Mouse (Mus musculus) heart, postnatal 0 days (tissue): Measurements from ENCODE around the gene Tsga10ip. TPM values are rescaled to one million over a fixed set of nuclear protein-coding genes. Genes with fewer than 3 reads are reported as not detected.
A peak's percentile ranks its signal among the peaks of the same experiment; 100 is the strongest.
"Not testable (repeated sequence)": the region's sequence is repeated elsewhere in the genome, so short reads cannot be mapped to it uniquely, and the experiment has no call there.

Experiments
- ATAC-seq: fragments of 200-750 bp; cut with Nextera tagmentation; 2 replicates; pipeline ENCODE4 v1.8.0; 2017; ENCODE audit warnings: low read depth, moderate number of reproducible peaks, moderate library complexity; ENCODE audit not compliant: insufficient read depth
- DNase-seq: peaks from one replicate; pipeline ENCODE4 v3.0.0-alpha.2; 2016; ENCODE audit warnings: low spot score
- H3K27ac ChIP-seq: fragments of 300-500 bp; sonication (generic); 2 replicates; pipeline ENCODE4 v1.5.1; 2014; ENCODE audit warnings: low read depth, mild to moderate bottlenecking
- H3K27me3 ChIP-seq: fragments of 300-500 bp; sonication (generic); 2 replicates; pipeline ENCODE4 v1.6.1; 2014; ENCODE audit warnings: low read length, mixed read lengths; ENCODE audit not compliant: control insufficient read depth, insufficient read depth
- H3K36me3 ChIP-seq: fragments of 300-500 bp; sonication (generic); replicated peaks from 2 replicates; pipeline ENCODE4 v1.6.1; 2014; ENCODE audit warnings: low read length, mixed read lengths; ENCODE audit not compliant: control insufficient read depth, insufficient read depth
- H3K4me1 ChIP-seq: fragments of 300-500 bp; sonication (generic); 2 replicates; pipeline ENCODE4 v1.6.1; 2014; ENCODE audit warnings: antibody characterized with exemption; ENCODE audit not compliant: control insufficient read depth, insufficient read depth
- H3K4me2 ChIP-seq: fragments of 300-500 bp; sonication (generic); 2 replicates; pipeline ENCODE4 v1.6.1; 2014; ENCODE audit warnings: low read depth, mild to moderate bottlenecking, low read length, moderate library complexity
- H3K4me3 ChIP-seq: fragments of 300-500 bp; sonication (generic); 2 replicates; pipeline ENCODE4 v1.5.1; 2014; ENCODE audit warnings: low read depth, low read length
- H3K9ac ChIP-seq: fragments of 300-500 bp; sonication (generic); replicated peaks from 2 replicates; pipeline ENCODE4 v1.6.1; 2014; ENCODE audit warnings: low read depth, low read length, mixed read lengths
- H3K9me3 ChIP-seq: fragments of 300-500 bp; sonication (generic); replicated peaks from 2 replicates; pipeline ENCODE4 v1.6.1; 2016; ENCODE audit warnings: low read length; ENCODE audit not compliant: control insufficient read depth
- CTCF ChIP-seq: IDR thresholded peaks from 2 replicates; pipeline ENCODE4 v1.5.1; 2016; ENCODE audit warnings: antibody characterized with exemption, control low read depth, low read depth
- EP300 ChIP-seq: IDR thresholded peaks from 2 replicates; pipeline ENCODE4 v1.6.1; 2016; ENCODE audit warnings: antibody characterized with exemption, low read depth
- WGBS: fragments of 180-500 bp; shearing (Covaris S2); extraction: QIAGEN DNeasy Blood & Tissue Kit; methylation state at CpG from one replicate; pipeline ENCODE4 v1.1.7; 2014; 5-methylcytosine and 5-hydroxymethylcytosine counted together
- polyA plus RNA-seq: library from polyadenylated mRNA; unstranded; fragments of >200 nt; fragmentation: Nextera tagmentation; extraction: Ambion mirVana; gene quantifications from 2 replicates; pipeline ENCODE4 v1.2.1, GENCODE M21; 2015
- total RNA-seq: library from RNA; depleted of rRNA; stranded (reverse); fragments of >200 nt; gene quantifications from 2 replicates; pipeline ENCODE4 v1.2.3, GENCODE M21; 2014; ENCODE audit warnings: low replicate concordance

Gene Tsga10ip
- total and polyA plus RNA-seq, 2 experiments from 2014 or later: 2.5 to 3.5 TPM

DNA sequence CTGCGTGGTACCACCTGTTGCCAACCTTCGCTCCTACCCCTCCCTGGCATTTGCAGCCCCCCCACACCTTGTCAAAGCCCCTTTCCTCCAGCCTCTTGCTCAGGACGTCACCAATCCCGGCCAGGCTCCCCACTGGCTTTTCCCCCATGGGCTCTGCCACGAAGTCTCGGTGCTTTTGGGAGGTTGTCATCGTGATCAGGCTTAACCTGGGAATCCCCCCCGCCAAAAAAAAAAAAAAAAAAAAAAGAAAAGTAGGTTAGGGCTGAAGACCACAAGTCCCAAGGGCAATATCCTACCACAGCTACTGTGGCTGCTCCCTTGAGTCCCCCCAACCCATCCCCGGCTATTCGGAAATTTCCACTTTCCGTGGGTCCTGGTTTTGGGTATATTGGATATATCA lies 36.6 kb downstream of the Tsga10ip start:
- WGBS: 18% methylated on average over 11 of the region's 11 CpGs
- Histone ChIP-seq H3K27ac (peak overlapping the region; percentile 97), H3K9ac (peak overlapping the region; percentile 77), H3K9me3 (no peaks in the 10 kb centered on the region), H3K27me3 (no peaks in the 10 kb centered on the region), H3K36me3 (peaks cover 41% of the 10 kb centered on the region), H3K4me1 (peaks cover 19% of the 10 kb centered on the region), H3K4me2 (peak overlapping the region; percentile 97), H3K4me3 (peak overlapping the region; percentile 78)
- TF ChIP-seq CTCF (no peak), EP300 (no peak)
- DNase-seq: no peak
- ATAC-seq: no peak

DNA sequence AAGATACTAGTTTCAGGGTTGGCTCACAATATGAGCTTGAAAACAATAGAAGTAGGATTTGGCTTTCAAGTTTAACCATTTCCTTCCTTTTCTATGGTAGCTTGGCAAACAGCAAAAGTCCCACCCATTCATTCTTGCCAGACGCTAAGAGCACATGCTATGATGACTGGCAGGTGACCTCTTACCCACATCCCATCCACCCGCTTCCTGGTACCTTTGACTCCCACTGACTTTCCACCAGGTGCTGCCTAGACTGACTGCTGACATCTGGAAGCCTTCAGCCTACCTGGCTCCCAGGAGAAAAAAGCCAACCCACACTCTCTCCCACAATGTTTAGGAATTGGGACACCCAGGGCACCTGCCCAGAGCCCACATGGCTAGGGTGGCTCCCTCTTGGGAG lies 38.2 kb downstream of the Tsga10ip start:
- TF ChIP-seq CTCF (no peak), EP300 (no peak)
- H3K27me3 ChIP-seq: no peaks in the 10 kb centered on the region
- DNase-seq (no peak), ATAC-seq (no peak)
- peaks cover 25% of the 10 kb centered on the region for H3K36me3 ChIP-seq
- H3K27ac ChIP-seq: no peak overlapping the region
- no peak overlapping the region for H3K4me2 ChIP-seq
- 71% methylated on average over 2 of the region's 2 CpGs for WGBS
- H3K4me1 ChIP-seq: peaks cover 19% of the 10 kb centered on the region
- no peaks in the 10 kb centered on the region for H3K9me3 ChIP-seq
- no peak overlapping the region for H3K9ac ChIP-seq
- H3K4me3 ChIP-seq: no peak overlapping the region

DNA sequence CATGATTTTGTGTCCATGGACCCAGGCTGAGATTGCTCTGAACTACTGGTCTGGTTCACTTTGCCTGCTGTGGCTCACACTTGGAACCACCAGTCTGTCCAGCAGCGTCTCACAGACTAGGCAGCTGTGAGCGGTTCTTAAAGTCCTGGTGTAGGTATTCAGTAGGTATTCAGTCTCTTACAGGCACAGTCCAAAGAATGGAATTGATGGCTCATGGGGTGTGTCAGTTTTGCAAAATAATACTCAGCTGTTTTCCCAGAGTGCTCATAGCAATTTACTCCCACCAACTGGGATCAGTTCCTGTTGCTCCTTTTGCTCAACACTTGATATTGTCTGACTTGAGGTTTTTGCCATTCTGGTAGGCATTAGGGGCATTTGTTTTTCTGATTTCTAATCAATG lies 40.1 kb downstream of the Tsga10ip start:
- no peak for DNase-seq
- Histone ChIP-seq H3K4me1 (peaks cover 11% of the 10 kb centered on the region), H3K36me3 (peaks cover 17% of the 10 kb centered on the region), H3K9me3 (no peaks in the 10 kb centered on the region), H3K27me3 (no peaks in the 10 kb centered on the region), H3K27ac (no peak overlapping the region), H3K9ac (no peak overlapping the region), H3K4me2 (no peak overlapping the region), H3K4me3 (no peak overlapping the region)
- ATAC-seq: no peak
- no peak for TF ChIP-seq CTCF
- no peak for TF ChIP-seq EP300
- 88% methylated on average over 2 of the region's 2 CpGs for WGBS

DNA sequence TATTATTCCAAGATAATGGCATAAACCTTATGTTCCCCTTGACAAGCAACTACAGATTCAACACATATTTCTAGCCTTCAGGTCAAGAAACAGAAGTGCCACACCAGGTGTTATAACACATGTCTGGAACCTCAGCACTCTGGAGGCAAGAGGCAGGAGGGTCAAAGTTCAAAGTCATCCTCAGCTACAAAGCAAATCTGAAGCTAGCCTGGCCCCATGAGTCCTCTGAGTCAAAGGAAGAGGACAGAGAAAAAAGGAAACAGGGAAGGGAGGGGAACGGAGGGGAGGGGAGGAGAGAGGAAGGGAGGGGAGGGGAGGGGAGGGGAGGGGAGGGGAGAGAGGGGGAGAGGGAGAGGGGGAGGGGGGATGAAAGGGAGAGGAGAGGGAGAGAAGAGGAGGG lies 46.2 kb downstream of the Tsga10ip start:
- H3K36me3 ChIP-seq: no peaks in the 10 kb centered on the region
- no peak overlapping the region for H3K4me3 ChIP-seq
- no peak for TF ChIP-seq CTCF
- TF ChIP-seq EP300: no peak
- WGBS: no CpG with 5 or more reads among the region's 1 CpGs
- peaks cover 3% of the 10 kb centered on the region; the same call in 1 of the 2 replicates for H3K4me1 ChIP-seq
- no peaks in the 10 kb centered on the region for H3K9me3 ChIP-seq
- DNase-seq (no peak), ATAC-seq (no peak)
- no peaks in the 10 kb centered on the region for H3K27me3 ChIP-seq
- no peak overlapping the region for H3K9ac ChIP-seq
- no peak overlapping the region for H3K27ac ChIP-seq
- no peak overlapping the region for H3K4me2 ChIP-seq

DNA sequence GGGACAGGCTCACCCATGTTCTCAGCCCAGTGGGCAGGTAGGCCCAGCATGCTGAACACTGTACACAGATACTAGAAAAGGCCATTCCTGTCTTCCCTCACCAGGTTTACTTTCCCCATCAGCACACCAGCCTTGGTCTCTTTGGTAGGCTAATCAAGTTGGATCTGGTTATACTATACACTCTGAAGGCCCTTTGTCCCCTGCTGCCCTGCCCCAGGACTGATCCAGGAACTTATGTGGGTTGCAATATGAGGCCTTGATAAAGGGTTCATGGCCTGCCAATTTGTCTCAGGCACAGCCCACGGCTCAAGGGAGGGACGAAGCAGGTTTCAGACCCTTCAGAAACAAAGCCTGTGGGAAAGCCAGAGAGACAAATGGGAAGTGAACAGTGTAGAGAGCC lies 48.7 kb downstream of the Tsga10ip start:
- Histone ChIP-seq H3K9ac (no peak overlapping the region), H3K4me1 (no peaks in the 10 kb centered on the region), H3K27me3 (no peaks in the 10 kb centered on the region), H3K9me3 (no peaks in the 10 kb centered on the region), H3K27ac (no peak overlapping the region), H3K36me3 (no peaks in the 10 kb centered on the region), H3K4me2 (no peak overlapping the region), H3K4me3 (no peak overlapping the region)
- DNase-seq (no peak), ATAC-seq (no peak)
- WGBS: 67% methylated on average over 2 of the region's 2 CpGs
- TF ChIP-seq EP300 (no peak), CTCF (no peak)

DNA sequence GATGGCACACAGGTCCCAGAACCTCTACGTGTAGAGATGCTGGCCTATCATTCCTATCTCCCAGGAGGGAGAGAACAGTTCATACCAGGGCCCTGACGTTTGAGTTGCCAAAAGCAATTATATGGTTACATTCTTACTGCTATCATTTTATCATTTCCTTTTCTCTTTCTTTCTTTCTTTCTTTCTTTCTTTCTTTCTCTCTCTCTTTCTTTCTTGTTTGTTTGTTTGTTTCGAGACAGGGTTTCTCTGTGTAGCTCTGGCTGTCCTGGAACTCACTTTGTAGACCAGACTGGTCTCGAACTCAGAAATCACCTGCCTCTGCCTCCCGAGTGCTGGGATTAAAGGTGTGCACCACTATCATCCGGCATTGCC lies 52.8 kb downstream of the Tsga10ip start, which contains the start of gene Cst6:
Gene Cst6, minus strand, starts transcription at position 73 of the 372 bp plus-strand sequence.
- H3K4me2 ChIP-seq: peak within 1 kb of the TSS; percentile 78
- DNase-seq, H3K27me3 ChIP-seq, H3K27ac ChIP-seq, H3K36me3 ChIP-seq, ATAC-seq, H3K9me3 ChIP-seq, H3K4me1 ChIP-seq: not testable (repeated sequence)
- 68% methylated on average over 6 of the region's 6 CpGs for WGBS
- H3K9ac ChIP-seq: peak within 1 kb of the TSS; percentile 50; the same call in 1 of the 2 replicates
- peak within 1 kb of the TSS; percentile 41 for H3K4me3 ChIP-seq
